ENCODE assay signal across 8 mouse cellular contexts in the genomic region with DNA sequence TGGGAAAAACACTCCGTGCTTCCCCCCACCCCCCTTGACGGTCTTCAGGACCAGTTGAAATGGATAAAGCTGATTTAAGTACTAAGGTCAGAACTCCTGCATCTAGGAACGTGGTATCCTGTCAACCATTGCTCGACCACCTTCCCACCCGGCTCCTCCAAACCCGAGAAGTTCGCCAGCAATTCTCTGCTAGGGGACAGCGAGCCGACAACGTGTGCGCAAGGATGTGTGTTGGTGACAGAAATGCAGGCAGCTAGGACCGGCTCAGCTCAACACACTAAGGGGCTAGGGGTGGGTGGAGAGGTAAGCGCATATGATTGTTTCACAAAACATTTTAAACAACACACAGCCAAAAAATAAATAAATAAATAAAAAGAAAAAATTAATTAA. TPM values are rescaled to one million over a fixed set of nuclear protein-coding genes. Genes with fewer than 3 reads are reported as not detected.
A peak's percentile ranks its signal among the peaks of the same experiment; 100 is the strongest.
DNase-seq lines count a peak whose midpoint lies in the region; ATAC-seq and TF ChIP-seq lines count a peak whose summit lies in the region.

No protein-coding gene starts in this region.

- H3K27ac ChIP-seq in spleen, adult 2 months (ENCODE audit: insufficient read depth, low read length) = peak overlapping the region; percentile 24
- peak overlapping the region; percentile 100 for H3K27ac ChIP-seq in heart, embryonic 11.5 days (ENCODE audit: low read depth, low read length)

- no peaks in the 10 kb centered on the region; the same call in 1 of the 2 replicates for H3K27me3 ChIP-seq in spleen, adult 2 months (ENCODE audit: control insufficient read depth, insufficient read depth, low read length)
- no peaks in the 10 kb centered on the region for H3K27me3 ChIP-seq in heart, embryonic 11.5 days (ENCODE audit: control insufficient read depth, insufficient read depth, low read length)

- peak in 1 of 2 experiments; percentile 18 for DNase-seq in spleen, adult 2 months (ENCODE audit: low read depth in 1 of 2, low spot score in 2 of 2)
- no peak for DNase-seq in spleen, postnatal 4 days (ENCODE audit: low spot score in 2 of 2)
- DNase-seq in cerebellum, postnatal 36 days = peak; percentile 46 to 62
- peak; percentile 60 for DNase-seq in kidney, postnatal 10 days
- peak; percentile 61 for DNase-seq in lung, adult 2 months
- peak; percentile 57 for DNase-seq in retina, postnatal 1 day
- DNase-seq in ovary, adult 18-20 months (ENCODE audit: low spot score) = no peak

- H3K9me3 ChIP-seq in heart, embryonic 11.5 days (replicated peaks; ENCODE audit: control insufficient read depth, low read length) = no peaks in the 10 kb centered on the region

- H3K4me2 ChIP-seq in heart, embryonic 11.5 days = peak overlapping the region; percentile 84

- peak overlapping the region; percentile 87 for H3K9ac ChIP-seq in heart, embryonic 11.5 days (ENCODE audit: low read depth, low read length)

- H3K4me3 ChIP-seq in spleen, adult 2 months (ENCODE audit: extremely low read depth, insufficient read depth, insufficient read length) = peak overlapping the region; percentile 63
- H3K4me3 ChIP-seq in heart, embryonic 11.5 days (ENCODE audit: low read depth, low read length) = peak overlapping the region; percentile 82
- peak overlapping the region; percentile 95 for H3K4me3 ChIP-seq in lung, adult 2 months (replicated peaks; ENCODE audit: extremely low read depth, low read depth, low read length)

- H3K36me3 ChIP-seq in spleen, adult 2 months (ENCODE audit: control insufficient read depth, insufficient read depth, low read length) = no peaks in the 10 kb centered on the region
- no peaks in the 10 kb centered on the region for H3K36me3 ChIP-seq in heart, embryonic 11.5 days (ENCODE audit: control insufficient read depth, insufficient read depth, low read length)

- no peak for ATAC-seq in heart, embryonic 11.5 days (replicated peaks; ENCODE audit: insufficient number of reproducible peaks, low FRiP score, low TSS enrichment)

- 3% methylated on average over 13 of the region's 13 CpGs for WGBS in spleen, adult 2 months
- WGBS in heart, embryonic 11.5 days (ENCODE audit: insufficient replicate concordance) = under 1% methylated on average over 13 of the region's 13 CpGs
- under 1% methylated on average over 13 of the region's 13 CpGs for WGBS in lung, adult 2 months

- TF ChIP-seq POLR2A in spleen, adult 2 months (IDR thresholded peaks at IDR 0.05; ENCODE audit: low read depth, low read length) = no peak
- TF ChIP-seq POLR2A in lung, adult 2 months (IDR thresholded peaks at IDR 0.05; ENCODE audit: borderline replicate concordance, extremely low read depth, low read depth, low read length) = peak; percentile 70; the same call in 1 of the 2 replicates

- no peak for TF ChIP-seq CTCF in spleen, adult 2 months (IDR thresholded peaks at IDR 0.05; ENCODE audit: extremely low read depth, insufficient read depth, insufficient read length, insufficient replicate concordance)
- no peak for TF ChIP-seq CTCF in lung, adult 2 months (IDR thresholded peaks at IDR 0.05; ENCODE audit: insufficient read depth, low read length)

- H3K4me1 ChIP-seq in spleen, adult 2 months (ENCODE audit: control insufficient read depth, insufficient read depth, insufficient read length) = peaks cover 4% of the 10 kb centered on the region; the same call in 1 of the 2 replicates
- peaks cover 7% of the 10 kb centered on the region; the same call in 1 of the 2 replicates for H3K4me1 ChIP-seq in heart, embryonic 11.5 days (ENCODE audit: control insufficient read depth, insufficient read depth, low read length)
- H3K4me1 ChIP-seq in lung, adult 2 months (ENCODE audit: control insufficient read depth, insufficient read depth, low read length) = peaks cover 5% of the 10 kb centered on the region; the same call in 1 of the 2 replicates

RNA-seq across cellular contexts. Expression of gene Klf7, which starts 1.7 kb away (rescaled TPM):
- polyA plus RNA-seq in spleen, adult 2 months (2012; rRNA removed) = 9.2 and 11.5 TPM in 2 replicates
- 14.5 and 16.2 TPM in 2 replicates for polyA plus RNA-seq in heart, embryonic 11.5 days (2014; fragmentation: Nextera tagmentation; extraction: Ambion mirVana)
- 26.7 and 32.3 TPM in 2 replicates for polyA plus RNA-seq in lung, adult 2 months (2012; rRNA removed)

Comparison
In these comparisons a context has a peak if more than half of its experiments do, and no peak if none do; other contexts are left out.
1. DNase-seq: peak in cerebellum, postnatal 36 days (2 of 2), kidney, postnatal 10 days (single experiment), lung, adult 2 months (single experiment) and retina, postnatal 1 day (single experiment); none in spleen, postnatal 4 days (0 of 2) and ovary, adult 18-20 months (single experiment).
2. Peak in every context shown above with its lines, with median percentiles within 50 percentile points of each other: H3K4me3 ChIP-seq.